Mouse (Mus musculus) right cerebral cortex, postnatal 10 days (tissue): ENCODE results near the gene Adam4.
A peak's percentile ranks its signal among the peaks of the same experiment; 100 is the strongest.
"Not testable (repeated sequence)": the region's sequence is repeated elsewhere in the genome, so short reads cannot be mapped to it uniquely, and the experiment has no call there.

Experiments
- DNase-seq, 2 experiments: peaks; one replicate each; pipeline ENCODE4 v3.0.0; 2021; ENCODE audit warnings: low spot score in 2 of 2

Adam4 gene

DNA sequence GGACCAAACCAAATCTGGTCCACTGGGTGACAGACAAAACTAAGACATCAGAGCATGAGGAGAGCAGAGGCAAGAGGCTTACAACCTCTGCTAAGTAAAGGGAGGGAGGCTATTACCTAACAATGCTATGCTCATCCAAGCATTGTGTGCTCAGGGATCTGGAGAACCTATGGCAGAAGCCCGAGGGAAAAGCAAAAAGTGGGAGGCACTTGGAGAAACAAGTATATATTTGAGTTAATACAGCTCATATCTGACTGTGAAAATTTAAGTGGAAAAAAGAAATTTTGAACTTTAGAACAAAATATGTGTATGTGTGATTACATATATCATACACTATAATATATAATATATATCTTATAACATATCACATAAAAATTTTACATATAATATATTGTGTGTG, at the start of gene Adam4:
Gene Adam4, minus strand, starts transcription at position 101 of the 400 bp plus-strand sequence.
- DNase-seq = no peak

DNA sequence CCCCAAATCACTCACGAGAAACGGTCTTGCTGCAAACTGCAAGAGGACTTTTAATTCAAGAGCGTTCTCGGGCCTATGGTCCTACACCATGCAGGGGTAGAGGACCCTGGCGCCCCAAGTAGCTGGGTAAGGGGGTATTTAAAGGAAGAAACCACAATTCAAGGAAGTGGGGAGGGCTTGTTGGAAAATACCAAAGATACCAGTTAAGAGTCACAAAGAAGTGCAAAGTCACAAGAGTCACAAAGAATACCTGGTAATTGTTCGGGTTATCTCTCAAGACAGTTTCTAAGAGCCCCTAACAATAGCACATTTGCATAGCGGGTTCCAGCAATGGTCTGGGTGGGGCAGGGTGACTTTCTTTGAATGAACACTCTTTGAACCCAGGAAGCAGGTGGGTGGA, 37.3 kb upstream of the Adam4 start:
- DNase-seq = not testable (repeated sequence)

- DNase-seq = not testable (repeated sequence)
Measured at GRCm38 (mm10) chr12:81438985-81439384, 17.2 kb upstream of the Adam4 start.

DNA sequence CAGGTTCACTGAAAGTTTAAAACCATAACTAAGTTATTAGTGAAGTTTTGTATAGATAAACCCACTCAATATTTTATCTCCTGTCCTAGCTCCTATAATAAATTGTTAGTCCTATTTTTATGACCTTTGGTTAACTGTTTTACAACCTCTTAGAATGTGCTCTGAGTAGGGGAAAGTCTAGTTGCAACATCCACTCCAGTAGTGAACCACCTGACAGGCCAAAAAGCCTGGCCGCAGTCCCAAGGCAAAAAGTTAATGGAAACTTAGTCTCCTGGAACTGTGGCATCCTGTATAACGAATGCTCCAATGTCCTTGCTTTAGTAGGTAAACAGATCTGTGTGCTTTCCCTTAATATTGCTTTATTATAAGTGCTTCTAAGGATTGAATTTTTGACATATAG, 13.0 kb upstream of the Adam4 start:
- not testable (repeated sequence) for DNase-seq

GRCm38 (mm10) chr12:81413211-81413610, 8.5 kb downstream of the Adam4 start:
- DNase-seq = peak; percentile 60 to 66

DNA sequence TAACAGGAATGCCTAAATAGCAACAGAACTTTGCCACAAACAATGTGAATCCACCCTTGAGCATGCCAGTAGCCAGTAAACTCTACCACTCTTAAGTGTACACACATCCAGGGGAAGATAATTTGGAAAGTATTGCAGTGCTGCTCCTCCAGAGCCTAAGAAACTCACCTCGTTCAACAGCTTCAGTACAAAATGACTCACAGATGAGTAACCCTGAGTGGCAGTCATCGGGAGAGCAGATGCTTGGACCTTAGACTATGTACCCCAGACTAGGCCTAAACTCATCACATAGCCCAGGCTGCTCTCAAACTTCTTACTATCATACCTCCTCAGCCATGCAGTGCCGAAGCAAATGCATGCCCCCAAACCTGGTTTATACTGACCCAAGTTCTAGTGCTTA, 12.8 kb downstream of the Adam4 start:
- DNase-seq = no peak

DNA sequence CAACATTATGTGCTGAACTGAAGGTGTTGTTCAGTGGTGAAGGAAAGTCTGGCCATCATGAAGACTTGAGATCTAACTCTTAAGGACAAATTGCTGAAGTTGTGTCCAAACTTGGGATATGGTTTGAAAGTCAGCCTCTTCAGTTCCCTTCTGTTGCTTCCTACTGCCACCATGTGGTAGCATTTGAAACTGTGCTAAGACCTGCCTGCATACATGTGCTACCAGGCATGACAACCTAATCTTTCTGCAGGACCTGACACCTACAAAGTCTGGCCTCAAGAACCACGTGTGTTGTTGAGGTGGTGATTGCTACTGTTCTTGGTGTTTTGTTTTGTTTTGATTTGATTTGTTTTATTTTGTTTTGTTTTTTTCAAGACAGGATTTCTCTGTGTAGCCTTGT, 19.6 kb downstream of the Adam4 start:
- DNase-seq = peak; percentile 74 to 80

DNA sequence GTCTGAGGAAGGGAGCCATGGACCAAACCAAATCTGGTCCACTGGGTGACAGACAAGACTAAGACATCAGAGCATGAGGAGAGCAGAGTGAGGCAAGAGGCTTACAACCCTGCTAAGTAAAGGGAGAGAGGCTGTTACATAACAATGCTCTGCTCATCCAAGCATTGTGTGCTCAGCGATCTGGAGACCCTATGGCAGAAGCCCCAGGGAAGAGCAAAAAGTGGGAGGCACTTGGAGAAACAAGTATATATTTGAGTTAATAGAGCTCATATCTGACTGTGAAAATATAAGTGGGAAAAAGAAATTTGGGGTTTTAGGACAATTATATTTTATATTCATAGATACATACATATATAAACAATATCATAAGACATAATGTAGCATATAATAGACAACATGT, 42.4 kb downstream of the Adam4 start, which contains the start of gene Gm4787:
Gene Gm4787, minus strand, starts transcription at position 101 of the 400 bp plus-strand sequence.
- DNase-seq = not testable (repeated sequence)
